Mouse (Mus musculus) cerebellum, adult 2 months (tissue): ENCODE results near the gene Smarca4. TPM values are rescaled to one million over a fixed set of nuclear protein-coding genes. Genes with fewer than 3 reads are reported as not detected.

Experiments used
- DNase-seq, 2 experiments: peaks; one replicate each; pipeline ENCODE4 v3.0.0; 2021
- H3K27ac ChIP-seq: fragments of 200-500 bp; 2 replicates; pipeline ENCODE4 v1.5.1; 2012; ENCODE audit warnings: low read length, control low read depth, inconsistent platforms; ENCODE audit not compliant: insufficient read depth
- H3K27me3 ChIP-seq: fragments of 200-500 bp; 2 replicates; pipeline ENCODE4 v1.6.1; 2012; ENCODE audit warnings: inconsistent platforms, mild to moderate bottlenecking, low read length, moderate library complexity; ENCODE audit not compliant: control insufficient read depth, insufficient read depth
- H3K4me1 ChIP-seq: fragments of 200-500 bp; 2 replicates; pipeline ENCODE4 v1.6.1; 2011; ENCODE audit warnings: low read length; ENCODE audit not compliant: control insufficient read depth, insufficient read depth
- H3K4me3 ChIP-seq: fragments of 200-500 bp; replicated peaks from 2 replicates; pipeline ENCODE3; 2011; ENCODE audit warnings: mild to moderate bottlenecking, low read depth, low read length, control low read depth; ENCODE audit not compliant: insufficient read depth
- CTCF ChIP-seq: fragments of 200-500 bp; IDR thresholded peaks from 2 replicates; pipeline ENCODE4 v1.5.1; 2011; ENCODE audit warnings: low read depth, mild to moderate bottlenecking, control low read depth, low read length, moderate library complexity, borderline replicate concordance; ENCODE audit not compliant: insufficient read depth
- POLR2A ChIP-seq: fragments of 200-500 bp; IDR thresholded peaks from 2 replicates; pipeline ENCODE4 v1.6.1; 2011; ENCODE audit warnings: low read length, control low read depth, borderline replicate concordance; ENCODE audit not compliant: insufficient read depth
- WGBS: fragments of 180-500 bp; shearing (Covaris S2); methylation state at CpG from one replicate; pipeline ENCODE4 v1.1.7; 2018; 5-methylcytosine and 5-hydroxymethylcytosine counted together
- polyA plus RNA-seq: library from polyadenylated mRNA; depleted of rRNA; stranded (reverse); fragments of >200 nt; gene quantifications from 2 replicates; pipeline ENCODE4 v1.2.3, GENCODE M21; 2012

Gene Smarca4
- polyA plus RNA-seq, 1 experiment: 88.8 TPM

DNA sequence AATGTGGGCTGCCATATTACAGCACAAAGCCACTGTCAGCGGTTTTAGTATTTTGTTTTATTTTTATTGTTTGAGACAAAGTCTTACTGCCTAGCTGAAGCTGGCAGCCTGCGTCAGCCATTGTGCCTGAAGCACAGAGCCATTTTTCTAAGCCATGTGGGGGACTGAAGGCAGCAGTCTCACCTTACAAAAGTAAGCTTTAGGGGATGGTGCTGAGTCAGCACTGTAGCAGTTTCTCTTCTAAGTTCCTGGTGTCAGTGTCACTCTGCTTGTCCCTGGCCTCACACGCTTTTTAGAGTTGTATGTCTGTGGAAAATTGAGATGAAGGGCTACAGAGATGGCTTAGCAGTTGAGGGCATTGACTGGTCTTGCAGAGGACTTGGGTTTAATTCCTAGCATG, 30.4 kb downstream of the Smarca4 start:
- WGBS: 95% methylated on average over 3 of the region's 3 CpGs
- H3K27ac ChIP-seq: no peak overlapping the region

GRCm38 (mm10) chr9:21647721-21648120, 31.8 kb downstream of the Smarca4 start:
- no peaks in the 10 kb centered on the region for H3K27me3 ChIP-seq
- no peak overlapping the region for H3K4me3 ChIP-seq
- H3K27ac ChIP-seq: no peak overlapping the region
- WGBS: 68% methylated on average over 6 of the region's 6 CpGs
- 0 out of 2 replicates have a peak, but pooled peaks cover 4% of the 10 kb centered on the region for H3K4me1 ChIP-seq
- no peak for DNase-seq
- no peak for TF ChIP-seq POLR2A
- TF ChIP-seq CTCF: no peak

More for the DNA sequence above, 30.4 kb downstream of the Smarca4 start:
- Histone ChIP-seq H3K4me1 (0 out of 2 replicates have a peak, but pooled peaks cover 4% of the 10 kb centered on the region), H3K27me3 (no peaks in the 10 kb centered on the region), H3K4me3 (no peak overlapping the region)
- no peak for DNase-seq
- TF ChIP-seq POLR2A (no peak), CTCF (no peak)

DNA sequence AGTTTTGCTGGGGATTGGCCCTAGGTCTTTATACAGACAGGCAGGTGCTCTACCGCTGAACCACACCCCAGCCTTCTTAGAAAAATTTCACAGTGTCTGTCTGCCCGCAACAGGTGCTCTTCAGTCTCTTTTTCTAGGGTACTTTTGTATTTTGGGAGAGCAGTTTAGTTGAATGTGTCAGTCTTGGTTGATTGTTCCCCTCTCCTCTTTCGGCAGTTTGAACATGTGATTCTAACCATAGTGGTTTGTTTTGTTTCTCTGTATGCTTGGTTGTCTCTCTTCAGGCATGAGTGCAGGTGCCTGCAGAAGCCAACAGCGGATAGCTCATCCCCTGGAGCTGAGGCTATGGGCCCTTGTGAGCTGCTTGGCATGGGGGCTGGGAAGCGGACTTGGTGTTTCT, 36.3 kb downstream of the Smarca4 start:
- WGBS: 89% methylated on average over 5 of the region's 5 CpGs
- TF ChIP-seq POLR2A: no peak
- no peak for TF ChIP-seq CTCF

GRCm38 (mm10) chr9:21653253-21653652, 37.3 kb downstream of the Smarca4 start:
- Histone ChIP-seq H3K4me3 (no peak overlapping the region), H3K4me1 (no peaks in the 10 kb centered on the region), H3K27me3 (no peaks in the 10 kb centered on the region), H3K27ac (no peak overlapping the region)
- WGBS: 19% methylated on average over 2 of the region's 2 CpGs
- no peak for DNase-seq
- TF ChIP-seq CTCF: no peak
- no peak for TF ChIP-seq POLR2A

More for the DNA sequence above, 36.3 kb downstream of the Smarca4 start:
- DNase-seq: no peak
- Histone ChIP-seq H3K27ac (no peak overlapping the region), H3K4me1 (0 out of 2 replicates have a peak, but pooled peaks cover 4% of the 10 kb centered on the region), H3K4me3 (no peak overlapping the region), H3K27me3 (no peaks in the 10 kb centered on the region)

DNA sequence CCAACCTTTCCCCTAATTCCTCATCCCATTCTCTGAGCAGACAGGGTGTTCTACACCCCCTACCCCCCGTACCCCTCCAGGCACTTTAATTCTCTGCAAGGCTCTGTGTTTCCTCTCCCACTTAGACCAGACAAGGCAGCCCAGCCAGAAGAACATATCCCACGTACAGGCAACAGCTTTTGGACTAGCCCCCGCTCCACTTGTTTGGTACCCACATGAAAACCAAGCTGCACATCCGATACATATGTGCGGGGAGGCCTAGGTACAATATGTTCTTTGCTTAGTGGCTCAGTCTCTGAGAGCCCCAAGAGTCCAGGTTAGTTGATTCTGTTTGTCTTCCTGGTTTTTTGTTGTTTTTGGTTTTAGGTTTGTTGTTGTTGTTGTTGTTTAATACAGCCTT, 46.1 kb downstream of the Smarca4 start:
- Histone ChIP-seq H3K4me1 (no peaks in the 10 kb centered on the region), H3K27ac (no peak overlapping the region), H3K27me3 (no peaks in the 10 kb centered on the region), H3K4me3 (no peak overlapping the region)
- DNase-seq: no peak
- 93% methylated on average over 5 of the region's 5 CpGs for WGBS
- TF ChIP-seq POLR2A (no peak), CTCF (no peak)

- H3K4me1 ChIP-seq: no peaks in the 10 kb centered on the region
- H3K27me3 ChIP-seq: no peaks in the 10 kb centered on the region
- no peak overlapping the region for H3K27ac ChIP-seq
- TF ChIP-seq CTCF: no peak
- no peak for TF ChIP-seq POLR2A
- 83% methylated on average over 7 of the region's 7 CpGs for WGBS
- no peak overlapping the region for H3K4me3 ChIP-seq
- peak in 1 of 2 experiments; percentile 49 for DNase-seq
Observed at GRCm38 (mm10) chr9:21668946-21669345, 53.0 kb downstream of the Smarca4 start.

DNA sequence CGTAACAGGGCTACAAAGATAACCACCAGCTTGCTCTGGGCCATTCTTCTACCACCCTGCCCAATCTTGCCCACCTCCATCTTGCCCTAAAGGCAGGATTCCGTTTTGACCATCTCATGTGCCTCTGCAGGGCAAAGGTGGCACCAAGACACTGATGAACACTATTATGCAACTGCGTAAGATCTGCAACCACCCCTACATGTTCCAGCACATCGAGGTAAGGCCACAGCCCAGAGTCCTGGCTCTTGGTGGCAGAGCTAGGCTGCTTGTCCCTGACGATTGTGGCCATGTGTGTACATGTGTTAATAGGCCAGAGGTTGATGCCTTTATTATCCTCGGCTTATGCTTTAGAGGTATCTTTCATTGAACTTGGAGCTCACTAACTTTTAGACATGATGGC, 54.4 kb downstream of the Smarca4 start:
- Histone ChIP-seq H3K27ac (no peak overlapping the region), H3K27me3 (no peaks in the 10 kb centered on the region), H3K4me3 (no peak overlapping the region), H3K4me1 (no peaks in the 10 kb centered on the region)
- no peak for DNase-seq
- TF ChIP-seq POLR2A (no peak), CTCF (no peak)
- 87% methylated on average over 6 of the region's 6 CpGs for WGBS

GRCm38 (mm10) chr9:21671753-21672152, 55.8 kb downstream of the Smarca4 start:
- Histone ChIP-seq H3K4me1 (no peaks in the 10 kb centered on the region), H3K27ac (no peak overlapping the region), H3K27me3 (no peaks in the 10 kb centered on the region), H3K4me3 (no peak overlapping the region)
- 88% methylated on average over 5 of the region's 5 CpGs for WGBS
- no peak for DNase-seq
- TF ChIP-seq CTCF (no peak), POLR2A (no peak)
